Mouse (Mus musculus) stomach, embryonic 14.5 days (tissue): ENCODE data around the gene Hdac9. TPM values are rescaled to one million over a fixed set of nuclear protein-coding genes. Genes with fewer than 3 reads are reported as not detected.

Source experiments
- ATAC-seq: fragments of 200-750 bp; cut with Nextera tagmentation; 2 replicates; pipeline ENCODE4 v1.8.0; 2017; ENCODE audit warnings: low read depth, moderate TSS enrichment; ENCODE audit not compliant: insufficient number of reproducible peaks, insufficient read depth, low FRiP score
- H3K27ac ChIP-seq: fragments of 300-500 bp; sonication (generic); 2 replicates; pipeline ENCODE4 v1.5.1; 2014; ENCODE audit warnings: mild to moderate bottlenecking, low read length, moderate library complexity, mixed read lengths
- H3K27me3 ChIP-seq: fragments of 300-500 bp; sonication (generic); 2 replicates; pipeline ENCODE4 v1.6.1; 2014; ENCODE audit warnings: low read length, control low read depth, mixed read lengths; ENCODE audit not compliant: control insufficient read depth, insufficient read depth
- H3K36me3 ChIP-seq: fragments of 300-500 bp; sonication (generic); 2 replicates; pipeline ENCODE4 v1.6.1; 2014; ENCODE audit warnings: mild to moderate bottlenecking, control low read depth, low read length, moderate library complexity, mixed read lengths; ENCODE audit not compliant: control insufficient read depth, insufficient read depth
- H3K4me1 ChIP-seq: fragments of 300-500 bp; sonication (generic); 2 replicates; pipeline ENCODE4 v1.6.1; 2014; ENCODE audit warnings: low read length, control low read depth, mixed read lengths; ENCODE audit not compliant: control insufficient read depth, insufficient read depth
- H3K4me2 ChIP-seq: fragments of 300-500 bp; sonication (generic); replicated peaks from 2 replicates; pipeline ENCODE4 v1.6.1; 2014; ENCODE audit warnings: low read depth, low read length, control low read depth
- H3K4me3 ChIP-seq: fragments of 300-500 bp; sonication (generic); 2 replicates; pipeline ENCODE4 v1.5.1; 2014; ENCODE audit warnings: low read depth, low read length, control low read depth
- H3K9ac ChIP-seq: fragments of 300-500 bp; sonication (generic); replicated peaks from 2 replicates; pipeline ENCODE4 v1.6.1; 2014; ENCODE audit warnings: low read depth, mild to moderate bottlenecking, control low read depth, low read length, moderate library complexity, mixed read lengths
- H3K9me3 ChIP-seq: fragments of 300-500 bp; sonication (generic); 2 replicates; pipeline ENCODE4 v1.6.1; 2016; ENCODE audit warnings: low read depth, low read length, control low read depth; ENCODE audit not compliant: control insufficient read depth
- WGBS: fragments of 180-500 bp; shearing (Covaris S2); extraction: QIAGEN DNeasy Blood & Tissue Kit; methylation state at CpG from one replicate; pipeline ENCODE4 v1.1.7; 2014; 5-methylcytosine and 5-hydroxymethylcytosine counted together
- polyA plus RNA-seq: library from polyadenylated mRNA; unstranded; fragments of >200 nt; fragmentation: Nextera tagmentation; extraction: Ambion mirVana; gene quantifications from 2 replicates; pipeline ENCODE4 v1.2.1, GENCODE M21; 2014

The Hdac9 gene
- polyA plus RNA-seq, 1 experiment from 2014 or later, result 6.9 TPM

GRCm38 (mm10) chr12:34292346-34292745, 624.5 kb downstream of the Hdac9 start:
- no peak overlapping the region for H3K4me3 ChIP-seq
- H3K36me3 ChIP-seq, result no peaks in the 10 kb centered on the region
- no peaks in the 10 kb centered on the region for H3K4me1 ChIP-seq
- no peak overlapping the region for H3K9ac ChIP-seq
- 81% methylated on average over 7 of the region's 7 CpGs for WGBS
- H3K27ac ChIP-seq, result no peak overlapping the region
- no peaks in the 10 kb centered on the region for H3K27me3 ChIP-seq
- H3K4me2 ChIP-seq, result no peak overlapping the region
- no peaks in the 10 kb centered on the region for H3K9me3 ChIP-seq
- ATAC-seq, result no peak

GRCm38 (mm10) chr12:34287218-34287617, 629.7 kb downstream of the Hdac9 start:
- Histone ChIP-seq H3K27ac (no peak overlapping the region), H3K36me3 (no peaks in the 10 kb centered on the region), H3K9ac (no peak overlapping the region), H3K4me2 (no peak overlapping the region), H3K9me3 (no peaks in the 10 kb centered on the region), H3K4me1 (no peaks in the 10 kb centered on the region), H3K4me3 (no peak overlapping the region), H3K27me3 (no peaks in the 10 kb centered on the region)
- no peak for ATAC-seq
- WGBS, result 43% methylated on average over 2 of the region's 2 CpGs

- no peak for ATAC-seq
Measured at GRCm38 (mm10) chr12:34284888-34285287, 632.0 kb downstream of the Hdac9 start.

DNA sequence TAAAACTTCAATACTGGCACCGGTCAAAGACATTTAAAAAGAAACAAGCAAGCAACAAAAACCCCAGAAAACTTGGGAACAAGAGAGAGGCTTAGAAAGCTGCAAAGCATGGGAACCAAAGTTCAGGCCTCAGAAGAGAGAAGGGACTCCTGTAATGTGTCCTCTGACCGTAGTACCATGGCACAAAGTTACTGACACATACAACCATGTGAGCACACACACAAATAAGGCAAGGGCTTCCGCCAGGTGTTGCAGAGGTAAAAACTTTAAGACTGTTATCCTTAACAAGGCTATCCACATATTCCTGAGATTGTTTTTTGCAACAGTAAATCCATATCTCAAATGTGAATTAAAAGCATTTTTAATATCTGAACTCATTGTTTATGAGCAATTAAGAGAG, 632.5 kb downstream of the Hdac9 start:
- Histone ChIP-seq H3K27me3 (no peaks in the 10 kb centered on the region), H3K4me2 (no peak overlapping the region), H3K4me1 (no peaks in the 10 kb centered on the region), H3K36me3 (no peaks in the 10 kb centered on the region), H3K4me3 (no peak overlapping the region), H3K9ac (no peak overlapping the region), H3K27ac (no peak overlapping the region), H3K9me3 (no peaks in the 10 kb centered on the region)
- no peak for ATAC-seq
- WGBS, result 92% methylated on average over 3 of the region's 3 CpGs

More at GRCm38 (mm10) chr12:34284888-34285287, 632.0 kb downstream of the Hdac9 start:
- no peaks in the 10 kb centered on the region for H3K4me1 ChIP-seq
- no peaks in the 10 kb centered on the region for H3K9me3 ChIP-seq
- H3K27ac ChIP-seq, result no peak overlapping the region
- no peaks in the 10 kb centered on the region for H3K36me3 ChIP-seq
- H3K27me3 ChIP-seq, result no peaks in the 10 kb centered on the region
- H3K9ac ChIP-seq, result no peak overlapping the region
- no peak overlapping the region for H3K4me2 ChIP-seq
- no peak overlapping the region for H3K4me3 ChIP-seq

GRCm38 (mm10) chr12:34278822-34279221, 638.1 kb downstream of the Hdac9 start:
- H3K4me2 ChIP-seq, result no peak overlapping the region
- H3K9me3 ChIP-seq, result no peaks in the 10 kb centered on the region
- no peak overlapping the region for H3K4me3 ChIP-seq
- H3K27me3 ChIP-seq, result no peaks in the 10 kb centered on the region
- no peaks in the 10 kb centered on the region for H3K4me1 ChIP-seq
- no peak overlapping the region for H3K27ac ChIP-seq
- no peaks in the 10 kb centered on the region for H3K36me3 ChIP-seq
- no peak overlapping the region for H3K9ac ChIP-seq
- no peak for ATAC-seq
- WGBS, result 86% methylated on average over 12 of the region's 12 CpGs

DNA sequence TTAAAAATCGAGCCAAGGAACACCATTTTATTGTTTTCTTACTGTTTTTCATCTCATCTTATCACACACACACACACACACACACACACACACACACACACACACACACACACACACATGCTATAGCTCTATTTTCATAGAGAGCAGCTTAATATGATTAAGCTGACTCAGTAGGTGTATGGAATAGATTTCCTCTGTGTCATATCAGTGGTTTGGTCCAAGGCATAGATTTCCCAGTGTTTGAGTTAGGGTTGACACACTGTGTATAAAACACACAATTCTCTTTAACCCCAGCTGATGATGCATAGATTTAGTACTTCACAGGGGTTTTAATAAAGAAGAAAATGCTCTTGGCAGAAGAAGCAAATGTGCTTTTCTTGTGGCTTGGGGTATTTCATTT, 643.1 kb downstream of the Hdac9 start:
- Histone ChIP-seq H3K27me3 (no peaks in the 10 kb centered on the region), H3K9me3 (no peaks in the 10 kb centered on the region)
- WGBS, result 58% methylated on average over 1 of the region's 1 CpGs

DNA sequence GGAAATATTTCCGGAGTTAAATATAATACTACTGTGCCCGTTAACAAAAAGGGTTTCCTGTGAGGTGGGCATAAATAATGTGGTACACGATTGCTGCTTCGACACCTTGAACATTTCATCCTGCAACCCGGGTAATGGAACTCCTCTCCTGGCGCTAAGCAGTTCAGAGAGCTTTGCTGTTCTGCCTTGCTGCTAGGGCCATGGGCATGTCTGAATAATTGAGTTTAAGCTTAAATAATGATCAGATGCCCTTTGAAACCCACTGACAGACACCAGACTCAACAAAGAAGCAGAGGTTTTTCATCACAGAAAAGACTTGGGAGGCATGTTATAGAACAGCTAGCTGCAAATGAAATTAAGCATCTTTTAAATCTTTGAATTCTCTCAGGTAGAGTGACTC, 646.8 kb downstream of the Hdac9 start:
- Histone ChIP-seq H3K9me3 (no peaks in the 10 kb centered on the region), H3K27ac (no peak overlapping the region), H3K4me1 (no peaks in the 10 kb centered on the region), H3K36me3 (no peaks in the 10 kb centered on the region), H3K9ac (no peak overlapping the region), H3K27me3 (no peaks in the 10 kb centered on the region), H3K4me2 (no peak overlapping the region), H3K4me3 (no peak overlapping the region)
- no peak for ATAC-seq
- WGBS, result 47% methylated on average over 6 of the region's 6 CpGs

More for the DNA sequence above, 643.1 kb downstream of the Hdac9 start:
- H3K36me3 ChIP-seq, result no peaks in the 10 kb centered on the region
- H3K4me1 ChIP-seq, result no peaks in the 10 kb centered on the region
- H3K4me2 ChIP-seq, result no peak overlapping the region
- no peak overlapping the region for H3K4me3 ChIP-seq
- no peak overlapping the region for H3K9ac ChIP-seq
- no peak for ATAC-seq
- H3K27ac ChIP-seq, result no peak overlapping the region

DNA sequence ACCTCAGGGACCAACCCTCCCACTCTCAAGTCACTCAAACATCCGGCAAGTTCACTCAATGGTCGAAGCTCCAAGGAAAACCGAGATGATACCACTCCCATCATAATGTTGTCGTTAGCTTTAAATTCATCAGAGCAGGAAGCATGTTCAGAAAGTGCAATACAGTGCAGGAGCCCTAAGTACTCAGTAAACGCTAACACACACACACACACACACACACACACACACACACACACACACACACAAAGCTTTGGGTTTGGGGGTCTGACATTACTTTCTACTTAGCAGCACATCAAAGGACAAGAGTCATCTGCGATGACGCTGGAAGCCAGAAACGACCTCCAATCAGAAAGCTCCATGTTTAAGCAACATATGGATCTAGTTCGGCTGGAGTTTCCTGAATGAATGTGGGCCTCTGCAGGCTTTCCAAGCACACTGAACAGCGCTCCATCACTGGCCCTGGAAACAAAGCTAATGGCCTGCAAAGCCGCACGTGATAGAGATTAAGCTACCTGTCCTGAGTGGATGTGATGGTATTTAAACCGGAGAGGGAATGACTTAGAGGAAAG, 647.3 kb downstream of the Hdac9 start:
- WGBS, result 61% methylated on average over 13 of the region's 13 CpGs

GRCm38 (mm10) chr12:34259651-34260050, 657.2 kb downstream of the Hdac9 start:
- no peak for ATAC-seq
- 71% methylated on average over 4 of the region's 4 CpGs for WGBS
- Histone ChIP-seq H3K4me3 (no peak overlapping the region), H3K9ac (no peak overlapping the region), H3K9me3 (no peaks in the 10 kb centered on the region), H3K4me1 (no peaks in the 10 kb centered on the region), H3K27me3 (no peaks in the 10 kb centered on the region), H3K4me2 (no peak overlapping the region), H3K36me3 (no peaks in the 10 kb centered on the region), H3K27ac (no peak overlapping the region)

More for the DNA sequence above, 647.3 kb downstream of the Hdac9 start:
- no peaks in the 10 kb centered on the region for H3K27me3 ChIP-seq
- no peak for ATAC-seq
- no peaks in the 10 kb centered on the region for H3K9me3 ChIP-seq
- no peak overlapping the region for H3K27ac ChIP-seq
- no peaks in the 10 kb centered on the region for H3K4me1 ChIP-seq
- no peaks in the 10 kb centered on the region for H3K36me3 ChIP-seq
- H3K9ac ChIP-seq, result no peak overlapping the region
- H3K4me2 ChIP-seq, result no peak overlapping the region
- H3K4me3 ChIP-seq, result no peak overlapping the region
